Mouse (Mus musculus) heart, embryonic 13.5 days (tissue): ENCODE data around the gene Hyal3. TPM values are rescaled to one million over a fixed set of nuclear protein-coding genes. Genes with fewer than 3 reads are reported as not detected.

Experiments
- ATAC-seq: fragments of 200-750 bp; cut with Nextera tagmentation; 2 replicates; pipeline ENCODE4 v1.8.0; 2017; ENCODE audit warnings: moderate TSS enrichment; ENCODE audit not compliant: insufficient number of reproducible peaks, low FRiP score, low TSS enrichment; ENCODE audit errors: extremely low read depth
- H3K27ac ChIP-seq: fragments of 300-500 bp; sonication (generic); replicated peaks from 2 replicates; pipeline ENCODE4 v1.5.1; 2015; ENCODE audit warnings: moderate library complexity, mild to moderate bottlenecking, inconsistent platforms
- H3K27me3 ChIP-seq: fragments of 300-500 bp; sonication (generic); replicated peaks from 2 replicates; pipeline ENCODE4 v1.6.1; 2015; ENCODE audit warnings: mild to moderate bottlenecking, inconsistent platforms
- H3K36me3 ChIP-seq: fragments of 300-500 bp; sonication (generic); 2 replicates; pipeline ENCODE4 v1.6.1; 2015; ENCODE audit warnings: mild to moderate bottlenecking, inconsistent platforms
- H3K4me1 ChIP-seq: fragments of 300-500 bp; sonication (generic); 2 replicates; pipeline ENCODE4 v1.6.1; 2015; ENCODE audit warnings: inconsistent platforms
- H3K4me2 ChIP-seq: fragments of 300-500 bp; sonication (generic); 2 replicates; pipeline ENCODE4 v1.6.1; 2015; ENCODE audit warnings: inconsistent platforms, mild to moderate bottlenecking, moderate library complexity
- H3K4me3 ChIP-seq: fragments of 300-500 bp; sonication (generic); 2 replicates; pipeline ENCODE4 v1.5.1; 2015; ENCODE audit warnings: moderate library complexity, mild to moderate bottlenecking, inconsistent platforms
- H3K9ac ChIP-seq: fragments of 300-500 bp; sonication (generic); 2 replicates; pipeline ENCODE4 v1.6.1; 2015; ENCODE audit warnings: inconsistent platforms, mild to moderate bottlenecking, moderate library complexity
- H3K9me3 ChIP-seq: fragments of 300-500 bp; sonication (generic); 2 replicates; pipeline ENCODE4 v1.6.1; 2016; ENCODE audit warnings: inconsistent platforms
- WGBS: fragments of 180-500 bp; shearing (Covaris S2); methylation state at CpG from one replicate; pipeline ENCODE4 v1.1.7; 2015; ENCODE audit warnings: mixed read lengths; 5-methylcytosine and 5-hydroxymethylcytosine counted together
- polyA plus RNA-seq: library from polyadenylated mRNA; unstranded; fragments of >200 nt; fragmentation: Nextera tagmentation; extraction: Ambion mirVana; gene quantifications from 2 replicates; pipeline ENCODE4 v1.2.1, GENCODE M21; 2015

The Hyal3 gene
- polyA plus RNA-seq, 1 experiment from 2014 or later, result 0.68 TPM

- H3K4me1 ChIP-seq, result peaks cover 92% of the 10 kb centered on the region
- no peaks in the 10 kb centered on the region for H3K9me3 ChIP-seq
- H3K4me2 ChIP-seq, result peak overlapping the region; percentile 64; the same call in 1 of the 2 replicates
- H3K27ac ChIP-seq, result peak overlapping the region; percentile 71
- no peak for ATAC-seq
- H3K27me3 ChIP-seq, result peaks cover 15% of the 10 kb centered on the region; the same call in 1 of the 2 replicates
- H3K4me3 ChIP-seq, result no peak overlapping the region
- peak overlapping the region; percentile 67; the same call in 1 of the 2 replicates for H3K9ac ChIP-seq
- peaks cover 10% of the 10 kb centered on the region for H3K36me3 ChIP-seq
- WGBS, result 69% methylated on average over 4 of the region's 4 CpGs
These were observed 28.8 kb downstream of the Hyal3 start for GRCm38 (mm10) chr9:107609433-107609830.

DNA sequence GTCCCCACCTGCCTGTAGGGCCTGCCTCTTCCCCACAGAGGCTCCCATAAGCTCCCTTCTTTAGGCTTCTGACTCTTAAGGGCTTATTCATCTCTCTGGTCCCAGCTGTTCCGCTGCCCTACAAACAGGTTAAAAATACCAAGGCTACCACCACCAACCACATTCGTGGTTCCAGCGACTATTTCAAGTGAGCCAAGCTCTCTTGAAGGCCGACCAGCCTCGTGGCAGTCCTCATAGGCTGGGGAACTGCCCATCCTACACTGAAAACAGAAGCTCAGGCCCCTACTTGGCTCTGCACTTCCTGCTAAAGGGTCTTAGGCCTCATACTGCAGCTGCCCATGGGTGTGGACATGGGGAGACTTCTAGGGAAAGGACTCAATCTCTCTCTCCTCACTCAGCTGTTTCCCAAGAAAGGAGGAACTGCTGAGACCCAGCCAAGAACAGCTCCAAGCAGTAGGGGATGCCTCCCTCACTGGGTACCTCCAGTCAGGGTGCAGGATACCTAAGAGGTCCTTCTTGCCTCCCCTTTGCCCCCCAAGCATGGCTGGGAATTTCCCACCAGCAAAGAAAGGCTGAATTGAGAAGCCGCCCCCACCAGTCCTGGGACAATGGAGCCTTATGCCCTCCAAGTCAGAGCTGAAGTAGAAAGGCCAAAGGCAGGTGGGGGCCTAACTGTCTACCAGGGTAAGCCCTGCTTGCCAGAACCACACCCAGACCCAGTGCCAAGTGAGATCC, 31.0 kb downstream of the Hyal3 start:
- Histone ChIP-seq H3K4me2 (peak overlapping the region; percentile 75), H3K36me3 (peaks cover 32% of the 10 kb centered on the region), H3K4me1 (peaks cover 82% of the 10 kb centered on the region), H3K9ac (peak overlapping the region; percentile 85), H3K4me3 (peak overlapping the region; percentile 49; the same call in 1 of the 2 replicates), H3K27ac (peak overlapping the region; percentile 92), H3K9me3 (no peaks in the 10 kb centered on the region), H3K27me3 (no peaks in the 10 kb centered on the region)
- 60% methylated on average over 6 of the region's 6 CpGs for WGBS
- ATAC-seq, result no peak

- H3K4me2 ChIP-seq, result peak overlapping the region; percentile 75
- H3K36me3 ChIP-seq, result peaks cover 39% of the 10 kb centered on the region
- WGBS, result 7% methylated on average over 43 of the region's 48 CpGs
- peak; percentile 85 for ATAC-seq
- no peaks in the 10 kb centered on the region for H3K9me3 ChIP-seq
- H3K9ac ChIP-seq, result peak overlapping the region; percentile 85
- no peaks in the 10 kb centered on the region for H3K27me3 ChIP-seq
- peak overlapping the region; percentile 49 for H3K4me3 ChIP-seq
- H3K27ac ChIP-seq, result peak overlapping the region; percentile 92
- peaks cover 75% of the 10 kb centered on the region for H3K4me1 ChIP-seq
These were observed 31.8 kb downstream of the Hyal3 start for GRCm38 (mm10) chr9:107612191-107612944.

- H3K27ac ChIP-seq, result peak overlapping the region; percentile 92
- peak overlapping the region; percentile 75 for H3K4me2 ChIP-seq
- H3K36me3 ChIP-seq, result peaks cover 46% of the 10 kb centered on the region
- 12% methylated on average over 12 of the region's 12 CpGs for WGBS
- H3K9ac ChIP-seq, result peak overlapping the region; percentile 48
- H3K4me1 ChIP-seq, result peaks cover 75% of the 10 kb centered on the region
- no peak for ATAC-seq
- H3K9me3 ChIP-seq, result no peaks in the 10 kb centered on the region
- H3K4me3 ChIP-seq, result peak overlapping the region; percentile 49
- H3K27me3 ChIP-seq, result no peaks in the 10 kb centered on the region
These were observed 32.4 kb downstream of the Hyal3 start for GRCm38 (mm10) chr9:107612945-107613569.

DNA sequence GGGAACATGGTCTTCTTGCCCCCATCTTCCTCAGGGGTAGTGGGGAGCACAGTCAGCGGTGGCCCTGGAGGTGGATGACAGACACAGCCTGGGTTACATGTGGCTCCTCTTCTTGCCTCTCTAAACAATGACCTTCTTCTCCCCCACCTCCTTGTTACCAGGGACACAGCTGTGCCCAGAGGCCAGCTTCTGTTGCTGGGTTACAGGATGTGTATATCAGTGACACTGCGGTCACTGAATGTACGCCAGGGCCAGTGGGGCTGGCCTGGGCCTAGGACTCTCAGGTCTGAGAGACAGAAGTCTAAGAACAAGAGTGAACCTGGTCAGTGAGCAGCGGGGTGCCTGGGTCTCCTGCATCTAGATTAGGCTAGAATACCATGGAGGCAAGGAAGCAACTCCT, 34.4 kb downstream of the Hyal3 start:
- Histone ChIP-seq H3K4me1 (peaks cover 75% of the 10 kb centered on the region), H3K9me3 (no peaks in the 10 kb centered on the region), H3K4me2 (no peak overlapping the region), H3K27ac (0 out of 2 replicates have a peak overlapping the region, but pooled peaks have one; percentile 26), H3K36me3 (peaks cover 65% of the 10 kb centered on the region), H3K27me3 (no peaks in the 10 kb centered on the region), H3K9ac (peak overlapping the region; percentile 48), H3K4me3 (no peak overlapping the region)
- ATAC-seq, result no peak
- WGBS, result 69% methylated on average over 4 of the region's 4 CpGs

DNA sequence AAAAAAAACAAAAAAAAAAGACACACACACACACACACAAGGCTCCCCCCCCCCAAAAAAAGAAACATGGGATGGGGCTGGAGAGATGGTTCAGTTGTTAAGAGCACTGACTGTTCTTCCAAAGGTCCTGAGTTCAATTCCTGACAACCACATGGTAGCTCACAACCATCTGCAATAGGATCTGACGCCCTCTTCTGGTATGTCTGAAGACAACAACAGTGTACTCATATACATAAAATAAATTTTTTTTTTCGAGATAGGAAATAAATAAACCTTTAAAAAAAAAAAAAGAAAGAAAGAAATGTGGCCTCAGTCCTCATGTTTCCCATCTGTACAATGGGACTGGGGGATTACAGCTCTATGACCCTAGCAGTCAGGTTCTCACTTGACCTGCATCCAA, 36.8 kb downstream of the Hyal3 start:
- H3K4me1 ChIP-seq, result peaks cover 75% of the 10 kb centered on the region
- peak overlapping the region; percentile 95 for H3K27ac ChIP-seq
- ATAC-seq, result no peak
- peaks cover 81% of the 10 kb centered on the region for H3K36me3 ChIP-seq
- H3K4me2 ChIP-seq, result no peak overlapping the region
- H3K9me3 ChIP-seq, result no peaks in the 10 kb centered on the region
- H3K9ac ChIP-seq, result peak overlapping the region; percentile 61
- H3K4me3 ChIP-seq, result no peak overlapping the region
- no peaks in the 10 kb centered on the region for H3K27me3 ChIP-seq
- 59% methylated on average over 2 of the region's 2 CpGs for WGBS

DNA sequence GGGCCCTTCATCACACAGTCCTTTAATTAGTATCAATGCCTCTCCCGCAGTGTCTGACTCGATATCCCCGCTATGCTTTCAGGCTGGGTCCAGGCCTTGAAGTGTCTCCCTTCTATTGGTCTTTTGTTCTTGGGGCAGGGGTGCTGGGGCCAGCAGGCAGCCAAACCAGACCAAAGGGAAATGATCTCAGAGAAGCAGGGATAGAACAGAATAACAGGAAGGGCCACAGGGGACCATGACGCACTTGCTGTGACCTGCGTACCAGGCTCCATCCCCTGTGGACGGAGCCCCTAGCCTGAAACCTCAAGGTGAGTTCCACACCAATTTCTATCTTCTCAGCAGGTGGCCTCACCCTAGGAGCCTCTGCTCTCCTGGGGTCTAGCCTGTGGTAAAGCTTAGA, 37.5 kb downstream of the Hyal3 start:
- Histone ChIP-seq H3K4me3 (no peak overlapping the region), H3K4me2 (peak overlapping the region; percentile 34; the same call in 1 of the 2 replicates), H3K9ac (peak overlapping the region; percentile 61), H3K4me1 (peaks cover 73% of the 10 kb centered on the region), H3K27ac (peak overlapping the region; percentile 95), H3K36me3 (peaks cover 87% of the 10 kb centered on the region), H3K9me3 (no peaks in the 10 kb centered on the region), H3K27me3 (no peaks in the 10 kb centered on the region)
- ATAC-seq, result no peak
- 78% methylated on average over 6 of the region's 6 CpGs for WGBS

DNA sequence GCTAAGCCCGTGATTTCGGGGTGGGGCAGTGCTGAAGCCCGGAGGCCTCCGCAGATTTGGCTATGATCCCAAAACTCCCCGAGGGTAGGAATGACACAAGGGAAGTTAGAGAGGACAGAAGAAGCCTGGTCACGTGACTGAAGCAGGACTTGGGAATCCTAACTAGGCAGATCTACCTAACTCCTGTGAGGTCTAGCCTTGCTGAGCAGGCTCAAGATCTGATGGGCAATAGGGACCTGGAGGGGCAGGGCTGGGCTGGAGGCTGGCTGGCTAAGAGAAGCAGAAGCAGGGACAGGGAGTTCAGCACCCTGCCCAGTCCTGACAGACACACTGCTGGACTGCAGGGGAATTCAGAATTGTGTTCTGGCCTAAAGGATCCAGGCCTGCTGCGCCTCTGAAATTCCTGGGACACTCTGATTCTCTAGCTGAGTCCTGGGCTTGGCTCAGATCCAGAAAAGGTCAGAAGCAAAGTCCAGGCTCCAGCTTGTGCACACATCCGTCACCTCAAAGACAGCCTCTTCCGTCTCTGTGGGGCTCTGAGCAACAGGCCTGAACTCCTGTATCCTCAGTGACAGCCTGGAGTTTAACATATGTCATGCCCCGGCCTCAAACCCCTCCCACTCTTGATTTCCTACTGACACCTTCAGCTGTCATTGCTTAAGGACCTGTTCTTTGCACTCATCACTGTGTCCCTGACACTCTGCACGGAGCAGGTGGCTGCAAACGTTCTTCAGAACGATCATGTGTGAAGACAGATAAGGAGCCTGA, 38.3 kb downstream of the Hyal3 start:
- 12% methylated on average over 13 of the region's 13 CpGs for WGBS
- 0 out of 2 replicates have a peak overlapping the region, but pooled peaks have one; percentile 1 for H3K4me3 ChIP-seq
- peak overlapping the region; percentile 61 for H3K9ac ChIP-seq
- peaks cover 90% of the 10 kb centered on the region for H3K36me3 ChIP-seq
- H3K9me3 ChIP-seq, result no peaks in the 10 kb centered on the region
- no peaks in the 10 kb centered on the region for H3K27me3 ChIP-seq
- H3K4me1 ChIP-seq, result peaks cover 73% of the 10 kb centered on the region
- peak overlapping the region; percentile 95 for H3K27ac ChIP-seq
- peak; percentile 68; the same call in 1 of the 2 replicates for ATAC-seq
- peak overlapping the region; percentile 34 for H3K4me2 ChIP-seq

DNA sequence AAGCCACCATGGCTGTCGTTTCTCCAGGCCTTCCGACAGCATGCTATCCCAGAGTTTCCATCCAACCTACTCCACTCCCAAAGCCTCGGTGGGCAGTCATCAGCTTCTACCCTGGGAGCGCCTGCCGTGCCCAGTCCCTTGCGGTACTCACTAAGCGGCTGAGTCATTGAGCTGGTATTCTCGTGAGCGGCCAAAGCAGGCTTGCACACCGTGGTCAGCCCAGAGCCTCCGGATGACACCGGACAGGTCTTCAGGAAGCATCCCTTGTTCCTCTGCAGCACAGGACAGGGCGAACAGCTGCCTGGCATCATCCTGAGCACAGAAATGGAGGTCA, 38.9 kb downstream of the Hyal3 start:
- WGBS, result 26% methylated on average over 13 of the region's 13 CpGs
- peaks cover 73% of the 10 kb centered on the region for H3K4me1 ChIP-seq
- peaks cover 89% of the 10 kb centered on the region for H3K36me3 ChIP-seq
- ATAC-seq, result peak; percentile 23; the same call in 1 of the 2 replicates
- peak overlapping the region; percentile 73 for H3K9ac ChIP-seq
- H3K4me2 ChIP-seq, result peak overlapping the region; percentile 42
- no peaks in the 10 kb centered on the region for H3K27me3 ChIP-seq
- peak overlapping the region; percentile 95 for H3K27ac ChIP-seq
- no peaks in the 10 kb centered on the region for H3K9me3 ChIP-seq
- 0 out of 2 replicates have a peak overlapping the region, but pooled peaks have one; percentile 1 for H3K4me3 ChIP-seq

DNA sequence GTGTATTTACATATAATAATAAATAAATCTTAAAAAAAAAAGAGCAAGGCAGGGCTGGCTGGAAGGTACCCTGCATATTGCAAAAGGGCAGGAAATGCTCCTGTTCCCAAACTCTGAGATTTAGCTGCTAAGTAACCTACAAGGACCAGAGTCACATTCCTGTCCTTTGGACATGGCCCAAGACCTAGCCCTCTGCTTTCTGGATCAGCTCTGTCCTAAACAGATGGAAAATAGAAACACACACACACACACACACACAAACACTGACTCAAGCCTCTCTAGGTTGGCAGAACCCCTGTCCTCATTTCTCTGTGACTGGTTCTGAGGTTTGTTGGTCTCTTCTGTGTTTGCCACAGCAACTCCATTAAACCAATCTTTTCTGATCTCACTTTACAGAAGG, 40.3 kb downstream of the Hyal3 start:
- Histone ChIP-seq H3K4me1 (peaks cover 78% of the 10 kb centered on the region), H3K9me3 (no peaks in the 10 kb centered on the region), H3K9ac (peak overlapping the region; percentile 50; the same call in 1 of the 2 replicates), H3K27ac (peak overlapping the region; percentile 95), H3K4me3 (no peak overlapping the region), H3K36me3 (peaks cover 89% of the 10 kb centered on the region), H3K4me2 (no peak overlapping the region), H3K27me3 (no peaks in the 10 kb centered on the region)
- ATAC-seq, result no peak
